Mouse (Mus musculus) mouse embryonic stem cell (cell line): Measurements from ENCODE around the gene Slc16a11.
"Not testable (repeated sequence)": the region's sequence is repeated elsewhere in the genome, so short reads cannot be mapped to it uniquely, and the experiment has no call there.

Experiments
- in situ Hi-C, 2 experiments: fragments of 300-500 bp; cut with MboI; formaldehyde crosslinking; loops; 1 replicate in 1 of 2; 3 replicates in 1 of 2; pipeline ENCODE4 v1.14.3; 2019 to 2020; ENCODE audit warnings: low sequenced_read_pairs in 2 of 2, low pct_unique_long_range_greater_than_20kb in 1 of 2, mixed read lengths in 1 of 2; ENCODE audit not compliant: unreplicated experiment in 1 of 2

Gene Slc16a11

GRCm38 (mm10) chr11:70212423-70212822 lies at the start of gene Slc16a11:
Slc16a11 (plus strand) TSS chr11:70212752.
- in situ Hi-C loops, result no loop called here

- in situ Hi-C loops, result no loop called here
Measured at GRCm38 (mm10) chr11:70165972-70166921, 46.3 kb upstream of the Slc16a11 start.

- in situ Hi-C loops, result no loop called here
Measured at GRCm38 (mm10) chr11:70168136-70168535, 44.4 kb upstream of the Slc16a11 start.

- in situ Hi-C loops, result not testable (repeated sequence)
Measured at GRCm38 (mm10) chr11:70169471-70169870, 43.1 kb upstream of the Slc16a11 start.

- in situ Hi-C loops, result loop anchor here (10.0 kb wide), 1 partner anchor 115 kb away; the partner anchor contains the start of gene Asgr1 (in 2 of the 2)
Measured at GRCm38 (mm10) chr11:70170291-70170690, 42.3 kb upstream of the Slc16a11 start.

GRCm38 (mm10) chr11:70171181-70171580 lies 41.4 kb upstream of the Slc16a11 start:
- in situ Hi-C loops, result loop anchor here (10.0 kb wide), 1 partner anchor 116 kb away; the partner anchor contains the start of gene Asgr1 (in 2 of the 2)

GRCm38 (mm10) chr11:70171847-70172246 lies 40.7 kb upstream of the Slc16a11 start:
- in situ Hi-C loops, result loop anchor here (10.0 kb wide), 1 partner anchor 117 kb away; the partner anchor contains the start of gene Asgr1 (in 2 of the 2)

- in situ Hi-C loops, result loop anchor here (10.0 kb wide), 1 partner anchor 117 kb away; the partner anchor contains the start of gene Asgr1 (in 2 of the 2)
Measured at GRCm38 (mm10) chr11:70172298-70172697, 40.3 kb upstream of the Slc16a11 start.

- in situ Hi-C loops, result loop anchor here (10.0 kb wide), 1 partner anchor 120 kb away; the partner anchor contains the start of gene Asgr1 (in 2 of the 2)
Measured at GRCm38 (mm10) chr11:70174491-70174890, 38.1 kb upstream of the Slc16a11 start.

GRCm38 (mm10) chr11:70177647-70178046 lies 34.9 kb upstream of the Slc16a11 start:
- in situ Hi-C loops, result loop anchor here (10.0 kb wide), 1 partner anchor 123 kb away; the partner anchor contains the start of gene Asgr1 (in 2 of the 2)

GRCm38 (mm10) chr11:70178311-70178710 lies 34.2 kb upstream of the Slc16a11 start:
- in situ Hi-C loops, result loop anchor here (10.0 kb wide), 1 partner anchor 124 kb away; the partner anchor contains the start of gene Asgr1 (in 2 of the 2)

- in situ Hi-C loops, result loop anchor here (10.0 kb wide), 1 partner anchor 124 kb away; the partner anchor contains the start of gene Asgr1 (in 2 of the 2)
Measured at GRCm38 (mm10) chr11:70178756-70179155, 33.8 kb upstream of the Slc16a11 start.

GRCm38 (mm10) chr11:70179401-70179800 lies 33.2 kb upstream of the Slc16a11 start:
- in situ Hi-C loops, result loop anchor here (10.0 kb wide), 1 partner anchor 125 kb away; the partner anchor contains the start of gene Asgr1 (in 2 of the 2)

GRCm38 (mm10) chr11:70180496-70180895 lies 32.1 kb upstream of the Slc16a11 start:
- in situ Hi-C loops, result no loop called here

GRCm38 (mm10) chr11:70185120-70185519 lies 27.4 kb upstream of the Slc16a11 start:
- in situ Hi-C loops, result no loop called here

GRCm38 (mm10) chr11:70189319-70190134 lies 23.0 kb upstream of the Slc16a11 start:
- in situ Hi-C loops, result no loop called here

GRCm38 (mm10) chr11:70191188-70191587 lies 21.4 kb upstream of the Slc16a11 start:
- in situ Hi-C loops, result no loop called here

- in situ Hi-C loops, result no loop called here
Measured at GRCm38 (mm10) chr11:70192157-70192556, 20.4 kb upstream of the Slc16a11 start.
